Mouse (Mus musculus) limb, embryonic 13.5 days (tissue): ENCODE results near the gene Duoxa1. TPM values are rescaled to one million over a fixed set of nuclear protein-coding genes. Genes with fewer than 3 reads are reported as not detected.
"Not testable (repeated sequence)": the region's sequence is repeated elsewhere in the genome, so short reads cannot be mapped to it uniquely, and the experiment has no call there.

Experiments used
- ATAC-seq: fragments of 200-750 bp; cut with Nextera tagmentation; 2 replicates; pipeline ENCODE4 v1.8.0; 2017; ENCODE audit warnings: low read depth, moderate number of reproducible peaks, moderate TSS enrichment; ENCODE audit not compliant: low FRiP score
- H3K27ac ChIP-seq: fragments of 300-500 bp; sonication (generic); 2 replicates; pipeline ENCODE4 v1.5.1; 2015; ENCODE audit warnings: inconsistent platforms, mild to moderate bottlenecking, moderate library complexity
- H3K27me3 ChIP-seq: fragments of 300-500 bp; sonication (generic); 2 replicates; pipeline ENCODE4 v1.6.1; 2015; ENCODE audit warnings: mild to moderate bottlenecking, inconsistent platforms
- H3K36me3 ChIP-seq: fragments of 300-500 bp; sonication (generic); 2 replicates; pipeline ENCODE4 v1.6.1; 2015; ENCODE audit warnings: inconsistent platforms, mild to moderate bottlenecking, moderate library complexity
- H3K4me1 ChIP-seq: fragments of 300-500 bp; sonication (generic); 2 replicates; pipeline ENCODE4 v1.6.1; 2015; ENCODE audit warnings: inconsistent platforms
- H3K4me2 ChIP-seq: fragments of 300-500 bp; sonication (generic); replicated peaks from 2 replicates; pipeline ENCODE4 v1.6.1; 2015; ENCODE audit warnings: inconsistent platforms, mild to moderate bottlenecking, moderate library complexity
- H3K4me3 ChIP-seq: fragments of 300-500 bp; sonication (generic); 2 replicates; pipeline ENCODE4 v1.5.1; 2015; ENCODE audit warnings: moderate library complexity, mild to moderate bottlenecking, inconsistent platforms
- H3K9ac ChIP-seq: fragments of 300-500 bp; sonication (generic); 2 replicates; pipeline ENCODE4 v1.6.1; 2015; ENCODE audit warnings: mild to moderate bottlenecking, inconsistent platforms
- H3K9me3 ChIP-seq: fragments of 300-500 bp; sonication (generic); 2 replicates; pipeline ENCODE4 v1.6.1; 2016; ENCODE audit warnings: inconsistent platforms
- WGBS: fragments of 180-500 bp; shearing (Covaris S2); methylation state at CpG from one replicate; pipeline ENCODE4 v1.1.7; 2015; 5-methylcytosine and 5-hydroxymethylcytosine counted together
- polyA plus RNA-seq: library from polyadenylated mRNA; unstranded; fragments of >200 nt; fragmentation: Nextera tagmentation; extraction: Ambion mirVana; gene quantifications from 2 replicates; pipeline ENCODE4 v1.2.1, GENCODE M21; 2015

Duoxa1 gene
- polyA plus RNA-seq, 1 experiment from 2014 or later = 3.5 TPM

GRCm38 (mm10) chr2:122351156-122351930 is 37.8 kb upstream of the Duoxa1 start:
- Histone ChIP-seq H3K4me1 (peaks cover 31% of the 10 kb centered on the region), H3K27ac (peak overlapping the region; percentile 65; the same call in 1 of the 2 replicates), H3K36me3 (peaks cover 33% of the 10 kb centered on the region), H3K27me3 (no peaks in the 10 kb centered on the region), H3K9ac (no peak overlapping the region), H3K9me3 (no peaks in the 10 kb centered on the region), H3K4me2 (no peak overlapping the region), H3K4me3 (no peak overlapping the region)
- no peak for ATAC-seq
- WGBS = 64% methylated on average over 5 of the region's 5 CpGs

- Histone ChIP-seq H3K36me3 (peaks cover 15% of the 10 kb centered on the region), H3K9me3 (no peaks in the 10 kb centered on the region), H3K9ac (peak overlapping the region; percentile 88), H3K27ac (peak overlapping the region; percentile 98), H3K4me3 (peak overlapping the region; percentile 58), H3K27me3 (no peaks in the 10 kb centered on the region), H3K4me2 (peak overlapping the region; percentile 75), H3K4me1 (peaks cover 31% of the 10 kb centered on the region)
- peak; percentile 39 for ATAC-seq
- 13% methylated on average over 14 of the region's 14 CpGs for WGBS
Observed at GRCm38 (mm10) chr2:122349136-122349785, 35.7 kb upstream of the Duoxa1 start.

- Histone ChIP-seq H3K4me1 (peaks cover 31% of the 10 kb centered on the region), H3K4me3 (peak overlapping the region; percentile 58), H3K9ac (peak overlapping the region; percentile 88), H3K27me3 (no peaks in the 10 kb centered on the region), H3K27ac (peak overlapping the region; percentile 98), H3K36me3 (peaks cover 9% of the 10 kb centered on the region), H3K9me3 (no peaks in the 10 kb centered on the region), H3K4me2 (peak overlapping the region; percentile 75)
- peak; percentile 86 for ATAC-seq
- 0% methylated on average over 46 of the region's 63 CpGs for WGBS
Observed at GRCm38 (mm10) chr2:122348531-122349131, 35.1 kb upstream of the Duoxa1 start.

- Histone ChIP-seq H3K4me1 (peaks cover 31% of the 10 kb centered on the region), H3K4me2 (no peak overlapping the region), H3K27me3 (no peaks in the 10 kb centered on the region), H3K4me3 (no peak overlapping the region), H3K36me3 (no peaks in the 10 kb centered on the region), H3K27ac (no peak overlapping the region), H3K9ac (no peak overlapping the region), H3K9me3 (no peaks in the 10 kb centered on the region)
- ATAC-seq = no peak
- WGBS = 93% methylated on average over 3 of the region's 3 CpGs
Observed at GRCm38 (mm10) chr2:122347257-122347656, 33.7 kb upstream of the Duoxa1 start.

GRCm38 (mm10) chr2:122346164-122346563 is 32.6 kb upstream of the Duoxa1 start:
- H3K36me3 ChIP-seq, H3K9me3 ChIP-seq, H3K4me3 ChIP-seq, H3K4me2 ChIP-seq, H3K27me3 ChIP-seq, ATAC-seq, H3K27ac ChIP-seq, H3K9ac ChIP-seq: not testable (repeated sequence)
- WGBS = 91% methylated on average over 6 of the region's 6 CpGs
- H3K4me1 ChIP-seq = peaks cover 20% of the 10 kb centered on the region

- no peak overlapping the region; the same call in 1 of the 2 replicates for H3K27ac ChIP-seq
- no peaks in the 10 kb centered on the region for H3K9me3 ChIP-seq
- H3K4me1 ChIP-seq = peaks cover 18% of the 10 kb centered on the region
- H3K27me3 ChIP-seq = no peaks in the 10 kb centered on the region
- ATAC-seq = no peak
- H3K9ac ChIP-seq = no peak overlapping the region
- 77% methylated on average over 6 of the region's 6 CpGs for WGBS
- H3K4me2 ChIP-seq = no peak overlapping the region
- no peaks in the 10 kb centered on the region for H3K36me3 ChIP-seq
- no peak overlapping the region for H3K4me3 ChIP-seq
Observed at GRCm38 (mm10) chr2:122345106-122345893, 31.8 kb upstream of the Duoxa1 start.

- H3K27me3 ChIP-seq = no peaks in the 10 kb centered on the region
- H3K4me3 ChIP-seq = peak overlapping the region; percentile 25
- H3K4me1 ChIP-seq = no peaks in the 10 kb centered on the region
- H3K27ac ChIP-seq = no peak overlapping the region
- H3K4me2 ChIP-seq = peak overlapping the region; percentile 39
- no peak overlapping the region for H3K9ac ChIP-seq
- whole genome bisulfite sequencing = 54% methylated on average over 21 of the region's 21 CpGs
- no peak; the same call in 1 of the 2 replicates for ATAC-seq
- H3K36me3 ChIP-seq = no peaks in the 10 kb centered on the region
- no peaks in the 10 kb centered on the region for H3K9me3 ChIP-seq
Observed at GRCm38 (mm10) chr2:122337291-122337690, 23.8 kb upstream of the Duoxa1 start.

- Histone ChIP-seq H3K9me3 (no peaks in the 10 kb centered on the region), H3K9ac (no peak overlapping the region), H3K4me2 (no peak overlapping the region), H3K27me3 (no peaks in the 10 kb centered on the region), H3K4me3 (no peak overlapping the region), H3K36me3 (no peaks in the 10 kb centered on the region), H3K4me1 (no peaks in the 10 kb centered on the region), H3K27ac (no peak overlapping the region)
- no peak for ATAC-seq
- 62% methylated on average over 3 of the region's 3 CpGs for WGBS
Observed at GRCm38 (mm10) chr2:122334170-122334569, 20.6 kb upstream of the Duoxa1 start.

- H3K9ac ChIP-seq = no peak overlapping the region
- H3K4me3 ChIP-seq = no peak overlapping the region
- no peaks in the 10 kb centered on the region for H3K9me3 ChIP-seq
- H3K4me1 ChIP-seq = no peaks in the 10 kb centered on the region
- H3K27me3 ChIP-seq = no peaks in the 10 kb centered on the region
- ATAC-seq = 0 out of 2 replicates have a peak, but pooled peaks have one; percentile 1
- 88% methylated on average over 3 of the region's 3 CpGs for WGBS
- H3K27ac ChIP-seq = no peak overlapping the region
- no peak overlapping the region for H3K4me2 ChIP-seq
- H3K36me3 ChIP-seq = no peaks in the 10 kb centered on the region
Observed at GRCm38 (mm10) chr2:122332222-122332621, 18.7 kb upstream of the Duoxa1 start.

- not testable (repeated sequence) for H3K27ac ChIP-seq, H3K9ac ChIP-seq, H3K4me2 ChIP-seq, H3K36me3 ChIP-seq, H3K27me3 ChIP-seq, H3K4me1 ChIP-seq, H3K9me3 ChIP-seq, H3K4me3 ChIP-seq, ATAC-seq
- 79% methylated on average over 6 of the region's 6 CpGs for WGBS
Observed at GRCm38 (mm10) chr2:122330317-122330716, 16.8 kb upstream of the Duoxa1 start.

GRCm38 (mm10) chr2:122327986-122328385 is 14.5 kb upstream of the Duoxa1 start:
- H3K9ac ChIP-seq = no peak overlapping the region
- no peak overlapping the region for H3K4me3 ChIP-seq
- no peak overlapping the region for H3K27ac ChIP-seq
- ATAC-seq = no peak
- H3K4me2 ChIP-seq = no peak overlapping the region
- no peaks in the 10 kb centered on the region for H3K36me3 ChIP-seq
- 0 out of 2 replicates have a peak, but pooled peaks cover 5% of the 10 kb centered on the region for H3K4me1 ChIP-seq
- 48% methylated on average over 3 of the region's 3 CpGs for WGBS
- H3K27me3 ChIP-seq = no peaks in the 10 kb centered on the region
- H3K9me3 ChIP-seq = no peaks in the 10 kb centered on the region
